Mouse (Mus musculus) midbrain, postnatal 0 days (tissue): ENCODE results near the gene 4931429L15Rik. TPM values are rescaled to one million over a fixed set of nuclear protein-coding genes. Genes with fewer than 3 reads are reported as not detected.

Experiments used
- ATAC-seq: fragments of 200-750 bp; cut with Nextera tagmentation; 2 replicates; pipeline ENCODE4 v1.8.0; 2017; ENCODE audit warnings: moderate number of reproducible peaks, mild to moderate bottlenecking, moderate TSS enrichment, moderate library complexity; ENCODE audit not compliant: low FRiP score
- DNase-seq: peaks from one replicate; pipeline ENCODE4 v3.0.0-alpha.2; 2015; ENCODE audit warnings: low spot score
- H3K27ac ChIP-seq: fragments of 300-500 bp; sonication (generic); 2 replicates; pipeline ENCODE4 v1.5.1; 2014; ENCODE audit warnings: low read depth, mild to moderate bottlenecking, low read length, mixed read lengths
- H3K27me3 ChIP-seq: fragments of 300-500 bp; sonication (generic); 2 replicates; pipeline ENCODE4 v1.6.1; 2014; ENCODE audit warnings: low read length, control low read depth, mixed read lengths; ENCODE audit not compliant: insufficient read depth
- H3K36me3 ChIP-seq: fragments of 300-500 bp; sonication (generic); 2 replicates; pipeline ENCODE4 v1.6.1; 2014; ENCODE audit warnings: low read length, control low read depth, mixed read lengths; ENCODE audit not compliant: insufficient read depth
- H3K4me1 ChIP-seq: fragments of 300-500 bp; sonication (generic); 2 replicates; pipeline ENCODE4 v1.6.1; 2014; ENCODE audit warnings: mild to moderate bottlenecking, control low read depth, antibody characterized with exemption, low read length, mixed read lengths; ENCODE audit not compliant: insufficient read depth
- H3K4me2 ChIP-seq: fragments of 300-500 bp; sonication (generic); 2 replicates; pipeline ENCODE4 v1.6.1; 2014; ENCODE audit warnings: low read depth, mild to moderate bottlenecking, low read length, mixed read lengths; ENCODE audit not compliant: poor library complexity, severe bottlenecking
- H3K4me3 ChIP-seq: fragments of 300-500 bp; sonication (generic); 2 replicates; pipeline ENCODE4 v1.5.1; 2014; ENCODE audit warnings: low read depth, mild to moderate bottlenecking, low read length, moderate library complexity
- H3K9ac ChIP-seq: fragments of 300-500 bp; sonication (generic); replicated peaks from 2 replicates; pipeline ENCODE4 v1.6.1; 2014; ENCODE audit warnings: mild to moderate bottlenecking, low read length, moderate library complexity, mixed read lengths; ENCODE audit not compliant: poor library complexity, severe bottlenecking
- H3K9me3 ChIP-seq: fragments of 300-500 bp; sonication (generic); 2 replicates; pipeline ENCODE4 v1.6.1; 2016; ENCODE audit warnings: low read length, control low read depth
- CTCF ChIP-seq: IDR thresholded peaks from 2 replicates; pipeline ENCODE4 v1.5.1; 2016; ENCODE audit warnings: antibody characterized with exemption, mild to moderate bottlenecking
- WGBS: fragments of 180-500 bp; shearing (Covaris S2); extraction: QIAGEN DNeasy Blood & Tissue Kit; methylation state at CpG from one replicate; pipeline ENCODE4 v1.1.7; 2014; 5-methylcytosine and 5-hydroxymethylcytosine counted together
- polyA plus RNA-seq: library from polyadenylated mRNA; unstranded; fragments of >200 nt; fragmentation: Nextera tagmentation; extraction: Ambion mirVana; gene quantifications from 2 replicates; pipeline ENCODE4 v1.2.1, GENCODE M21; 2015
- total RNA-seq: library from RNA; depleted of rRNA; stranded (reverse); fragments of >200 nt; gene quantifications from 2 replicates; pipeline ENCODE4 v1.2.3, GENCODE M21; 2014

Gene 4931429L15Rik
- total and polyA plus RNA-seq, 2 experiments from 2014 or later: not detected

- Histone ChIP-seq H3K36me3 (no peaks in the 10 kb centered on the region), H3K27ac (no peak overlapping the region), H3K9me3 (no peaks in the 10 kb centered on the region), H3K4me2 (no peak overlapping the region), H3K9ac (no peak overlapping the region), H3K4me1 (peaks cover 12% of the 10 kb centered on the region), H3K27me3 (no peaks in the 10 kb centered on the region), H3K4me3 (no peak overlapping the region)
- TF ChIP-seq CTCF: no peak
- ATAC-seq (no peak), DNase-seq (no peak)
- 58% methylated on average over 8 of the region's 8 CpGs for WGBS
Observed at GRCm38 (mm10) chr9:46316909-46317308, 2.9 kb downstream of the 4931429L15Rik start.

DNA sequence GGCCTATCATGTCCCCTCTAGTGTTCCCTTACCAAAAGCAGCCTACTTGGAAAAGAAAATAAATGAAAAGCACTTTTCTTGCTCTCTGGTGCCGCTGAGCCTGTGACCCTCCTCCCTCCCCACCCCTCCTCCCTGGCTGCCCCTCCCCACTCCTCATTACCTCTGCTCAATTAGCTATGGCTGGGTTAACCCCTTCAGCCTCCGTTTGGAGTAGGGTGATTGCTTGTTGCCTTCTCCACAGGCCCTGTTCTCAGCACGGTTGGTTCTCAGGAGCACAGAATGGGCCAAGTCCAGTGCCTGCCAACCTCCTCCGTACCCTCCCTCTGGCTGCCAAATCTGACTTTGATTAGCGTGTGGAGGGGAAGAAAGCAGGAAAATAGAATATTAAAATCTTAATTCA lies 3.4 kb downstream of the 4931429L15Rik start:
- H3K4me2 ChIP-seq: no peak overlapping the region
- TF ChIP-seq CTCF: no peak
- peaks cover 12% of the 10 kb centered on the region for H3K4me1 ChIP-seq
- no peak overlapping the region for H3K4me3 ChIP-seq
- H3K9me3 ChIP-seq: no peaks in the 10 kb centered on the region
- WGBS: 13% methylated on average over 5 of the region's 5 CpGs
- no peak overlapping the region for H3K9ac ChIP-seq
- H3K36me3 ChIP-seq: no peaks in the 10 kb centered on the region
- DNase-seq (peak; percentile 40), ATAC-seq (no peak)
- no peak overlapping the region; the same call in 1 of the 2 replicates for H3K27ac ChIP-seq
- no peaks in the 10 kb centered on the region for H3K27me3 ChIP-seq

DNA sequence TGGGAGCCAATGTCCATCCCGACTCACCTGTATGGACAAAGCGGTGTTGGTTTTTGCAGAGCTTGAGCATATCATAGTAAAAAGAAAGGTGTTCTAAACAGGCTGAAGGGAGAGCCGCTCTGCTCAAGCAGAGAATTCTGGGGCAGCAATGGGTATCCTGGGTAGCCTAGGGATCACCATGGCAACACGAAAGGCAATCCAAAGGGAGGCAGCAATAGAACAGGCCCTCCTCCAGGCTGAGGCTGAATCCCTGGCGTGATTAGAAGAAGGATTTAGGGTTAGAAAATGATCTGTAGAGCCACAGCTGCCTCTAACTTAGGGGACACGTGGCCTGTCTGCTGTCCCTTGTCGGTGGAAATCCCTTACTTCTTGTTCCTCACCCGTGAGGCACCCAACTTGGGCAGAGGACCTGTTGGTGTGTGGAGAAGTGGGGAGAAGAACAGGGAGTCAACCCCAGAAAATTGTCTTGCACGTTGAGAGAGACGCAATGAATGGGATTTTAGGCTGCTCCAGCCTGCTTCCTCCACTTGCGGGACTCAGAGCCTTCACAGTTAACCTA lies 3.9 kb downstream of the 4931429L15Rik start:
- peak; percentile 71; the same call in 1 of the 2 replicates for ATAC-seq

DNA sequence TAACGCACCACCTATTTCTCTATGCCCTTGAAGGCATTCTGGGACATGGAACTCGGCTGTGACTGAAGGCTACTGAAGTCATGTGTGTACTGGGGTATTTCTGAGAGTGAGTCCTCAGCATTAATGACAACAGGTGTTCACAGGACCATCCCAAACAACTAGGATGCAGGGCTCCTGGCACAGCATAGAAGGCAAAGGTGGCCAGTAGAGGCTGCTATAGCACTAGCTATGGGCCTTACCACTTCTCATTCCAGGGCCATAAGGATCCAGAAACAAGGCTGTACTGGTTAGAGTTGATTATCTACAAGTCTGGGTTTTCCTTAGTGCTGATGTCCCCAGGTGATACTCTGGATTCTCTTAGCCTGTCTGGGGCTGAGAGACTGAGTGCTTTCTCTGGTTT lies 4.9 kb downstream of the 4931429L15Rik start:
- H3K27me3 ChIP-seq: no peaks in the 10 kb centered on the region
- no peak overlapping the region for H3K9ac ChIP-seq
- peak; percentile 51 for TF ChIP-seq CTCF
- ATAC-seq (no peak), DNase-seq (peak; percentile 43)
- peaks cover 12% of the 10 kb centered on the region for H3K4me1 ChIP-seq
- H3K27ac ChIP-seq: peak overlapping the region; percentile 32; the same call in 1 of the 2 replicates
- no peak overlapping the region for H3K4me3 ChIP-seq
- 44% methylated on average over 2 of the region's 2 CpGs for WGBS
- H3K9me3 ChIP-seq: no peaks in the 10 kb centered on the region
- H3K36me3 ChIP-seq: no peaks in the 10 kb centered on the region
- H3K4me2 ChIP-seq: no peak overlapping the region

More for the DNA sequence above, 3.9 kb downstream of the 4931429L15Rik start:
- peak; percentile 55 for DNase-seq
- H3K36me3 ChIP-seq: no peaks in the 10 kb centered on the region
- H3K9ac ChIP-seq: no peak overlapping the region; the same call in 1 of the 2 replicates
- 19% methylated on average over 11 of the region's 11 CpGs for WGBS
- no peak overlapping the region for H3K4me2 ChIP-seq
- H3K27me3 ChIP-seq: no peaks in the 10 kb centered on the region
- H3K4me1 ChIP-seq: peaks cover 12% of the 10 kb centered on the region
- peak overlapping the region; percentile 32 for H3K27ac ChIP-seq
- no peak for TF ChIP-seq CTCF
- H3K4me3 ChIP-seq: no peak overlapping the region
- H3K9me3 ChIP-seq: no peaks in the 10 kb centered on the region

DNA sequence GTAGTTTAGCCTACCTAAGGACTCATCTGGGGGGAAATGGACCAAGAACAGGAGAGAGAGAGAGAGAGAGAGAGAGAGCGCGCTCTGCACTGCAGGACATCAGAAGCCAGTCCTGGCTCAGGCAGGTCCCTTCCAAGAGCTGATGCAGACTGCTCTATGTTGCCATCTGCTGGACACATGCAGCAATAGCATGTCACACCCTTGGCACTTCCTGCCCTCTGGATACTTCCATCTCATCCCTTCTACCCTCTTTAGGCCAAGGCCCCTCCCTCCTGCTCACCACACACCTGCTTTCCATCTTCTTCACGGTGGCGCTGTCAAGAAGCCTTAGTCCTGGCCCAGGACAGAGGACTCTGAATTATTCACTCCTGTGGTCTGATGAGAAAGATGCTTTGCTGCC lies 5.3 kb downstream of the 4931429L15Rik start:
- peak; percentile 95 for TF ChIP-seq CTCF
- no peak overlapping the region for H3K4me2 ChIP-seq
- H3K36me3 ChIP-seq: no peaks in the 10 kb centered on the region
- no peak overlapping the region for H3K4me3 ChIP-seq
- WGBS: 10% methylated on average over 4 of the region's 4 CpGs
- no peak overlapping the region for H3K9ac ChIP-seq
- H3K4me1 ChIP-seq: peaks cover 12% of the 10 kb centered on the region
- peak; percentile 76 for DNase-seq
- H3K27me3 ChIP-seq: no peaks in the 10 kb centered on the region
- no peaks in the 10 kb centered on the region for H3K9me3 ChIP-seq
- H3K27ac ChIP-seq: no peak overlapping the region
- peak; percentile 60; the same call in 1 of the 2 replicates for ATAC-seq

- peak; percentile 54 for TF ChIP-seq CTCF
- no peaks in the 10 kb centered on the region for H3K27me3 ChIP-seq
- ATAC-seq: no peak
- DNase-seq: no peak
- H3K4me3 ChIP-seq: no peak overlapping the region
- H3K36me3 ChIP-seq: no peaks in the 10 kb centered on the region
- WGBS: 13% methylated on average over 7 of the region's 7 CpGs
- H3K9ac ChIP-seq: no peak overlapping the region
- H3K9me3 ChIP-seq: no peaks in the 10 kb centered on the region
- H3K27ac ChIP-seq: no peak overlapping the region
- H3K4me1 ChIP-seq: no peaks in the 10 kb centered on the region
- H3K4me2 ChIP-seq: no peak overlapping the region
Observed at GRCm38 (mm10) chr9:46309121-46309520, 10.7 kb downstream of the 4931429L15Rik start.
